Mouse (Mus musculus) gastrocnemius, postnatal 14 days (tissue): ENCODE data around the gene Stac2. TPM values are rescaled to one million over a fixed set of nuclear protein-coding genes. Genes with fewer than 3 reads are reported as not detected.

Experiments
- DNase-seq: peaks from one replicate; pipeline ENCODE4 v3.0.0; 2021; ENCODE audit warnings: mixed read lengths
- intact Hi-C: fragments of 180-260 bp; cut with DNase I; formaldehyde crosslinking; loops from one replicate; pipeline ENCODE4 v1.15.1; 2025; ENCODE audit warnings: low total_unique reads
- total RNA-seq, 2 experiments: library from RNA; stranded (reverse); gene quantifications; 2 replicates each; pipeline ENCODE4 v1.2.3; 2021

The Stac2 gene
- total RNA-seq, 2 experiments from 2014 or later = 0.07 to 0.29 TPM

GRCm38 (mm10) chr11:98026570-98027296, 26.5 kb downstream of the Stac2 start, which contains the start of gene Rpl19:
Gene Rpl19, plus strand, starts transcription at chr11:98026710.
- peak; percentile 94 for DNase-seq
- intact Hi-C loops = no loop called here

- intact Hi-C loops = no loop called here
- no peak for DNase-seq
Measured at GRCm38 (mm10) chr11:98026248-98026569, 27.1 kb downstream of the Stac2 start.

- intact Hi-C loops = no loop called here
Measured at GRCm38 (mm10) chr11:98024516-98024915, 28.7 kb downstream of the Stac2 start.

GRCm38 (mm10) chr11:98022555-98023371, 30.5 kb downstream of the Stac2 start, which contains the start of gene Cacnb1:
Gene Cacnb1, minus strand, starts transcription at chr11:98023034.
- DNase-seq = peak; percentile 75
- intact Hi-C loops = no loop called here

More at GRCm38 (mm10) chr11:98024516-98024915, 28.7 kb downstream of the Stac2 start:
- DNase-seq = no peak

GRCm38 (mm10) chr11:98022253-98022554, 31.1 kb downstream of the Stac2 start:
- no peak for DNase-seq
- intact Hi-C loops = no loop called here

GRCm38 (mm10) chr11:98021565-98022252, 31.6 kb downstream of the Stac2 start:
- peak; percentile 50 for DNase-seq
- intact Hi-C loops = no loop called here

GRCm38 (mm10) chr11:98021118-98021517, 32.1 kb downstream of the Stac2 start:
- peak; percentile 25 for DNase-seq
- intact Hi-C loops = no loop called here

GRCm38 (mm10) chr11:98020710-98021109, 32.6 kb downstream of the Stac2 start:
- intact Hi-C loops = no loop called here
- DNase-seq = no peak

GRCm38 (mm10) chr11:98019883-98020610, 33.2 kb downstream of the Stac2 start:
- intact Hi-C loops = no loop called here
- DNase-seq = no peak

- intact Hi-C loops = no loop called here
- peak; percentile 40 for DNase-seq
Measured at GRCm38 (mm10) chr11:98018858-98019641, 34.2 kb downstream of the Stac2 start.

GRCm38 (mm10) chr11:98018222-98018621, 35.0 kb downstream of the Stac2 start:
- peak; percentile 55 for DNase-seq
- intact Hi-C loops = no loop called here

GRCm38 (mm10) chr11:98016824-98017223, 36.4 kb downstream of the Stac2 start:
- peak; percentile 65 for DNase-seq
- intact Hi-C loops = no loop called here

- intact Hi-C loops = no loop called here
- no peak for DNase-seq
Measured at GRCm38 (mm10) chr11:98016177-98016576, 37.1 kb downstream of the Stac2 start.

GRCm38 (mm10) chr11:98012831-98013230, 40.4 kb downstream of the Stac2 start:
- DNase-seq = no peak
- intact Hi-C loops = no loop called here

- intact Hi-C loops = no loop called here
- DNase-seq = no peak
Measured at GRCm38 (mm10) chr11:98011716-98012115, 41.5 kb downstream of the Stac2 start.

- intact Hi-C loops = no loop called here
- no peak for DNase-seq
Measured at GRCm38 (mm10) chr11:98008087-98008486, 45.2 kb downstream of the Stac2 start.

GRCm38 (mm10) chr11:98005686-98006085, 47.6 kb downstream of the Stac2 start:
- intact Hi-C loops = no loop called here
- peak; percentile 70 for DNase-seq

- no peak for DNase-seq
- intact Hi-C loops = no loop called here
Measured at GRCm38 (mm10) chr11:98005076-98005475, 48.2 kb downstream of the Stac2 start.

GRCm38 (mm10) chr11:98004161-98004560, 49.1 kb downstream of the Stac2 start:
- DNase-seq = no peak
- intact Hi-C loops = no loop called here
